Mouse (Mus musculus): ENCODE measurements around the gene Krr1. TPM values are rescaled to one million over a fixed set of nuclear protein-coding genes. Genes with fewer than 3 reads are reported as not detected.

The Krr1 gene
- polyA plus RNA-seq, 1 experiment from 2014 or later, result 70.7 TPM

- WGBS, result 77% methylated on average over 2 of the region's 2 CpGs
- Histone ChIP-seq H3K36me3 (ENCODE audit: control insufficient read depth, insufficient read depth, low read length) (no peaks in the 10 kb centered on the region), H3K27me3 (ENCODE audit: control insufficient read depth, insufficient read depth, low read length) (no peaks in the 10 kb centered on the region), H3K27ac (ENCODE audit: low read depth, low read length) (no peak overlapping the region), H3K9me3 (ENCODE audit: control insufficient read depth, low read length) (no peaks in the 10 kb centered on the region), H3K4me1 (replicated peaks; ENCODE audit: control insufficient read depth, insufficient read depth, low read length) (no peaks in the 10 kb centered on the region), H3K4me2 (ENCODE audit: low read depth, low read length, severe bottlenecking) (no peak overlapping the region), H3K4me3 (ENCODE audit: low read depth, low read length) (no peak overlapping the region), H3K9ac (ENCODE audit: low read length) (no peak overlapping the region)
- ATAC-seq (replicated peaks; ENCODE audit: low FRiP score) (no peak), DNase-seq (ENCODE audit: low spot score) (no peak)
These were observed 13.1 kb upstream of the Krr1 start for GRCm38 (mm10) chr10:111959353-111959752.

- H3K4me1 ChIP-seq (replicated peaks; ENCODE audit: control insufficient read depth, insufficient read depth, low read length), result no peaks in the 10 kb centered on the region
- H3K9ac ChIP-seq (ENCODE audit: low read length), result no peak overlapping the region
- no peak overlapping the region for H3K4me2 ChIP-seq (ENCODE audit: low read depth, low read length, severe bottlenecking)
- DNase-seq (ENCODE audit: low spot score), result no peak
- 86% methylated on average over 6 of the region's 6 CpGs for WGBS
- no peak for ATAC-seq (replicated peaks; ENCODE audit: low FRiP score)
- no peaks in the 10 kb centered on the region for H3K9me3 ChIP-seq (ENCODE audit: control insufficient read depth, low read length)
- H3K4me3 ChIP-seq (ENCODE audit: low read depth, low read length), result no peak overlapping the region
- H3K27me3 ChIP-seq (ENCODE audit: control insufficient read depth, insufficient read depth, low read length), result no peaks in the 10 kb centered on the region
- no peak overlapping the region for H3K27ac ChIP-seq (ENCODE audit: low read depth, low read length)
- H3K36me3 ChIP-seq (ENCODE audit: control insufficient read depth, insufficient read depth, low read length), result no peaks in the 10 kb centered on the region
These were observed 12.0 kb upstream of the Krr1 start for GRCm38 (mm10) chr10:111960459-111960858.

- WGBS, result 62% methylated on average over 4 of the region's 4 CpGs
- ATAC-seq (replicated peaks; ENCODE audit: low FRiP score) (no peak), DNase-seq (ENCODE audit: low spot score) (no peak)
- H3K27me3 ChIP-seq (ENCODE audit: control insufficient read depth, insufficient read depth, low read length), result no peaks in the 10 kb centered on the region
- no peaks in the 10 kb centered on the region for H3K4me1 ChIP-seq (replicated peaks; ENCODE audit: control insufficient read depth, insufficient read depth, low read length)
- no peak overlapping the region for H3K9ac ChIP-seq (ENCODE audit: low read length)
- H3K36me3 ChIP-seq (ENCODE audit: control insufficient read depth, insufficient read depth, low read length), result no peaks in the 10 kb centered on the region
- H3K27ac ChIP-seq (ENCODE audit: low read depth, low read length), result no peak overlapping the region
- no peak overlapping the region for H3K4me3 ChIP-seq (ENCODE audit: low read depth, low read length)
- H3K9me3 ChIP-seq (ENCODE audit: control insufficient read depth, low read length), result no peaks in the 10 kb centered on the region
- H3K4me2 ChIP-seq (ENCODE audit: low read depth, low read length, severe bottlenecking), result no peak overlapping the region
These were observed 6.1 kb upstream of the Krr1 start for GRCm38 (mm10) chr10:111966394-111966793.

GRCm38 (mm10) chr10:111971929-111972328 is 535 bp upstream of the Krr1 start:
- H3K4me1 ChIP-seq (replicated peaks; ENCODE audit: control insufficient read depth, insufficient read depth, low read length), result no peaks in the 10 kb centered on the region
- no peaks in the 10 kb centered on the region for H3K9me3 ChIP-seq (ENCODE audit: control insufficient read depth, low read length)
- no peaks in the 10 kb centered on the region for H3K27me3 ChIP-seq (ENCODE audit: control insufficient read depth, insufficient read depth, low read length)
- no peak overlapping the region; the same call in 1 of the 2 replicates for H3K4me2 ChIP-seq (ENCODE audit: low read depth, low read length, severe bottlenecking)
- WGBS, result 84% methylated on average over 3 of the region's 3 CpGs
- H3K36me3 ChIP-seq (ENCODE audit: control insufficient read depth, insufficient read depth, low read length), result no peaks in the 10 kb centered on the region
- no peak overlapping the region for H3K9ac ChIP-seq (ENCODE audit: low read length)
- no peak overlapping the region for H3K27ac ChIP-seq (ENCODE audit: low read depth, low read length)
- peak; percentile 47 for ATAC-seq (replicated peaks; ENCODE audit: low FRiP score)
- no peak overlapping the region; the same call in 1 of the 2 replicates for H3K4me3 ChIP-seq (ENCODE audit: low read depth, low read length)
- no peak for DNase-seq (ENCODE audit: low spot score)

- Histone ChIP-seq H3K4me3 (ENCODE audit: low read depth, low read length) (no peak overlapping the region), H3K9me3 (ENCODE audit: control insufficient read depth, low read length) (no peaks in the 10 kb centered on the region), H3K9ac (ENCODE audit: low read length) (no peak overlapping the region), H3K4me1 (replicated peaks; ENCODE audit: control insufficient read depth, insufficient read depth, low read length) (no peaks in the 10 kb centered on the region), H3K4me2 (ENCODE audit: low read depth, low read length, severe bottlenecking) (no peak overlapping the region), H3K27me3 (ENCODE audit: control insufficient read depth, insufficient read depth, low read length) (no peaks in the 10 kb centered on the region), H3K36me3 (ENCODE audit: control insufficient read depth, insufficient read depth, low read length) (no peaks in the 10 kb centered on the region), H3K27ac (ENCODE audit: low read depth, low read length) (no peak overlapping the region)
- DNase-seq (ENCODE audit: low spot score) (peak; percentile 72), ATAC-seq (replicated peaks; ENCODE audit: low FRiP score) (no peak)
- 51% methylated on average over 5 of the region's 5 CpGs for WGBS
These were observed 5.1 kb downstream of the Krr1 start for GRCm38 (mm10) chr10:111977584-111977983.

- H3K9me3 ChIP-seq (ENCODE audit: control insufficient read depth, low read length), result no peaks in the 10 kb centered on the region
- H3K4me1 ChIP-seq (replicated peaks; ENCODE audit: control insufficient read depth, insufficient read depth, low read length), result no peaks in the 10 kb centered on the region
- ATAC-seq (replicated peaks; ENCODE audit: low FRiP score) (no peak), DNase-seq (ENCODE audit: low spot score) (no peak)
- H3K27ac ChIP-seq (ENCODE audit: low read depth, low read length), result no peak overlapping the region
- no peaks in the 10 kb centered on the region for H3K27me3 ChIP-seq (ENCODE audit: control insufficient read depth, insufficient read depth, low read length)
- peaks cover 2% of the 10 kb centered on the region; the same call in 1 of the 2 replicates for H3K36me3 ChIP-seq (ENCODE audit: control insufficient read depth, insufficient read depth, low read length)
- no peak overlapping the region for H3K4me3 ChIP-seq (ENCODE audit: low read depth, low read length)
- no peak overlapping the region for H3K9ac ChIP-seq (ENCODE audit: low read length)
- no peak overlapping the region for H3K4me2 ChIP-seq (ENCODE audit: low read depth, low read length, severe bottlenecking)
- 90% methylated on average over 5 of the region's 5 CpGs for WGBS
These were observed 10.6 kb downstream of the Krr1 start for GRCm38 (mm10) chr10:111983070-111983469.

GRCm38 (mm10) chr10:111986453-111986852 is 14.0 kb downstream of the Krr1 start:
- H3K9me3 ChIP-seq (ENCODE audit: control insufficient read depth, low read length), result no peaks in the 10 kb centered on the region
- WGBS, result 93% methylated on average over 6 of the region's 6 CpGs
- H3K4me1 ChIP-seq (replicated peaks; ENCODE audit: control insufficient read depth, insufficient read depth, low read length), result no peaks in the 10 kb centered on the region
- DNase-seq (ENCODE audit: low spot score) (no peak), ATAC-seq (replicated peaks; ENCODE audit: low FRiP score) (no peak)
- H3K27me3 ChIP-seq (ENCODE audit: control insufficient read depth, insufficient read depth, low read length), result no peaks in the 10 kb centered on the region
- H3K36me3 ChIP-seq (ENCODE audit: control insufficient read depth, insufficient read depth, low read length), result peaks cover 2% of the 10 kb centered on the region; the same call in 1 of the 2 replicates
- H3K4me2 ChIP-seq (ENCODE audit: low read depth, low read length, severe bottlenecking), result no peak overlapping the region
- no peak overlapping the region for H3K9ac ChIP-seq (ENCODE audit: low read length)
- no peak overlapping the region for H3K27ac ChIP-seq (ENCODE audit: low read depth, low read length)
- H3K4me3 ChIP-seq (ENCODE audit: low read depth, low read length), result no peak overlapping the region

GRCm38 (mm10) chr10:111995803-111996548 is 23.5 kb downstream of the Krr1 start:
- Histone ChIP-seq H3K27ac (ENCODE audit: low read depth, low read length) (no peak overlapping the region), H3K4me1 (replicated peaks; ENCODE audit: control insufficient read depth, insufficient read depth, low read length) (no peaks in the 10 kb centered on the region), H3K27me3 (ENCODE audit: control insufficient read depth, insufficient read depth, low read length) (no peaks in the 10 kb centered on the region), H3K4me2 (ENCODE audit: low read depth, low read length, severe bottlenecking) (no peak overlapping the region), H3K4me3 (ENCODE audit: low read depth, low read length) (no peak overlapping the region), H3K36me3 (ENCODE audit: control insufficient read depth, insufficient read depth, low read length) (no peaks in the 10 kb centered on the region), H3K9ac (ENCODE audit: low read length) (no peak overlapping the region), H3K9me3 (ENCODE audit: control insufficient read depth, low read length) (no peaks in the 10 kb centered on the region)
- 93% methylated on average over 11 of the region's 11 CpGs for WGBS
- no peak for DNase-seq (ENCODE audit: low spot score)
- ATAC-seq (replicated peaks; ENCODE audit: low FRiP score), result no peak

- 92% methylated on average over 7 of the region's 7 CpGs for WGBS
- ATAC-seq (replicated peaks; ENCODE audit: low FRiP score) (no peak), DNase-seq (ENCODE audit: low spot score) (no peak)
- Histone ChIP-seq H3K4me2 (ENCODE audit: low read depth, low read length, severe bottlenecking) (no peak overlapping the region), H3K27me3 (ENCODE audit: control insufficient read depth, insufficient read depth, low read length) (no peaks in the 10 kb centered on the region), H3K9me3 (ENCODE audit: control insufficient read depth, low read length) (no peaks in the 10 kb centered on the region), H3K4me1 (replicated peaks; ENCODE audit: control insufficient read depth, insufficient read depth, low read length) (no peaks in the 10 kb centered on the region), H3K36me3 (ENCODE audit: control insufficient read depth, insufficient read depth, low read length) (no peaks in the 10 kb centered on the region), H3K4me3 (ENCODE audit: low read depth, low read length) (no peak overlapping the region), H3K27ac (ENCODE audit: low read depth, low read length) (no peak overlapping the region), H3K9ac (ENCODE audit: low read length) (no peak overlapping the region)
These were observed 24.1 kb downstream of the Krr1 start for GRCm38 (mm10) chr10:111996549-111996904.
